Mouse (Mus musculus): Measurements from ENCODE around the gene Tnfsf13.
"Not testable (repeated sequence)": the region's sequence is repeated elsewhere in the genome, so short reads cannot be mapped to it uniquely, and the experiment has no call there.

DNA sequence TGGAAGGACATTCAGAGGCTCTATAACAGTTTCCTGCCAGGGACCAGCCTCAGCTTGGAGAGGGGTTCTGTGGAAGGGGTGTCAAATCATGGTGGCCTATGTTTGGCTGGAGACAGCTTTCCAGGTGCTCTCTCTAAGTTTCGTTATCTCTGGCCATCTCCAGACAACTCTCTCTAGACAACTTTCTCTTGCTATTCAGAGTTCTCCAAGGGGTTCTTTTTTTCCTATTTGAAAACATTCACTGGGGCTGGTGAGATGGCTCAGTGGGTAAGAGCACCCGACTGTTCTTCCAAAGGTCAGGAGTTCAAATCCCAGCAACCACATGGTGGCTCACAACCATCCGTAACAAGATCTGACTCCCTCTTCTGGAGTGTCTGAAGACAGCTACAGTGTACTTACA, 17.8 kb upstream of the Tnfsf13 start:
- not testable (repeated sequence) for TF ChIP-seq CTCF (IDR thresholded peaks at IDR 0.05 in 2 of 3, conservative IDR thresholded peaks at IDR 0.05 in 1 of 3; ENCODE audit: control insufficient read depth in 1 of 3, insufficient read depth in 1 of 3, low read depth in 2 of 3, low read length in 3 of 3, poor library complexity in 1 of 3, severe bottlenecking in 1 of 3); KAT2A (conservative IDR thresholded peaks at IDR 0.05; ENCODE audit: low read depth, low read length); BHLHE40 (IDR thresholded peaks at IDR 0.05; ENCODE audit: borderline replicate concordance, low read depth, low read length); EP300 (IDR thresholded peaks at IDR 0.05; ENCODE audit: low read depth in 1 of 2, low read length in 2 of 2); HCFC1 (IDR thresholded peaks at IDR 0.05; ENCODE audit: low read depth, low read length); MAFK (IDR thresholded peaks at IDR 0.05; ENCODE audit: borderline replicate concordance, low read depth, low read length)

Measured in MEL (cell line).